Comparison of ENCODE assay signal across 13 mouse cellular contexts in genomic region chr1:85928688-85929065, GRCm38 (mm10). TPM values are rescaled to one million over a fixed set of nuclear protein-coding genes. Genes with fewer than 3 reads are reported as not detected.
DNase-seq lines count a peak whose midpoint lies in the region; ATAC-seq and TF ChIP-seq lines count a peak whose summit lies in the region.
"Had no signal": no experiment of that assay in that cellular context is flagged by ENCODE, and none has a peak within 500 bp of the region (broad histone marks: within the 10 kb centered on the region; RNA-seq: fewer than 3 reads in every experiment).

No protein-coding gene starts in this region.

- intact Hi-C loops in heart, postnatal 10 days (cut with DNase I) = no loop called here

- H3K9ac ChIP-seq in kidney, postnatal 0 days (ENCODE audit: low read depth, low read length) = no peak overlapping the region
- H3K9ac ChIP-seq in forebrain, embryonic 14.5 days (ENCODE audit: low read length) = no peak overlapping the region

- peak overlapping the region; percentile 48; the same call in 1 of the 2 replicates for H3K27ac ChIP-seq in kidney, postnatal 0 days
- H3K27ac ChIP-seq in forebrain, embryonic 14.5 days (ENCODE audit: low read depth, low read length) = peak overlapping the region; percentile 89
- peak overlapping the region; percentile 73 for H3K27ac ChIP-seq in midbrain, embryonic 10.5 days (replicated peaks)
- H3K27ac ChIP-seq: heart, embryonic 13.5 days; macrophage had no signal

- no peaks in the 10 kb centered on the region for H3K27me3 ChIP-seq in kidney, postnatal 0 days (ENCODE audit: insufficient read depth, low read length)
- H3K27me3 ChIP-seq in forebrain, embryonic 14.5 days (replicated peaks; ENCODE audit: control insufficient read depth, insufficient read depth, low read length) = no peaks in the 10 kb centered on the region
- H3K27me3 ChIP-seq in midbrain, embryonic 10.5 days (ENCODE audit: low read depth, poor library complexity, severe bottlenecking) = no peaks in the 10 kb centered on the region
- H3K27me3 ChIP-seq: heart, embryonic 13.5 days had no signal

- no peak for TF ChIP-seq CTCF in kidney, postnatal 0 days (IDR thresholded peaks at IDR 0.05; ENCODE audit: low read depth)

- peak; percentile 52 for DNase-seq in kidney, postnatal 0 days (ENCODE audit: low spot score)
- DNase-seq in kidney, adult 11 months = no peak
- no peak for DNase-seq in forebrain, embryonic 14.5 days (ENCODE audit: low spot score)
- no peak for DNase-seq in midbrain, embryonic 10.5 days (ENCODE audit: low spot score)
- DNase-seq in thymus, postnatal 14 days = peak; percentile 41
- no peak for DNase-seq in layer of hippocampus, postnatal 36 days
- DNase-seq in left cerebral cortex, adult 18-20 months (ENCODE audit: low spot score in 2 of 2) = no peak
- DNase-seq in heart, postnatal 10 days = no peak
- DNase-seq: kidney, adult 8-10 months had no signal

- H3K36me3 ChIP-seq in kidney, postnatal 0 days (ENCODE audit: insufficient read depth, low read length) = no peaks in the 10 kb centered on the region
- H3K36me3 ChIP-seq in forebrain, embryonic 14.5 days (ENCODE audit: control insufficient read depth, insufficient read depth, low read length) = no peaks in the 10 kb centered on the region
- no peaks in the 10 kb centered on the region for H3K36me3 ChIP-seq in midbrain, embryonic 10.5 days
- H3K36me3 ChIP-seq: heart, embryonic 13.5 days had no signal

- 21% methylated on average over 4 of the region's 4 CpGs for WGBS in kidney, postnatal 0 days
- WGBS in forebrain, embryonic 14.5 days = 41% methylated on average over 4 of the region's 4 CpGs
- WGBS in midbrain, embryonic 10.5 days = 65% methylated on average over 4 of the region's 4 CpGs

- 0 out of 2 replicates have a peak, but pooled peaks cover 15% of the 10 kb centered on the region for H3K4me1 ChIP-seq in kidney, postnatal 0 days (replicated peaks; ENCODE audit: insufficient read depth, low read length)
- H3K4me1 ChIP-seq in forebrain, embryonic 14.5 days (ENCODE audit: control insufficient read depth, insufficient read depth, low read length) = peaks cover 36% of the 10 kb centered on the region
- peaks cover 38% of the 10 kb centered on the region for H3K4me1 ChIP-seq in midbrain, embryonic 10.5 days

- H3K9me3 ChIP-seq in kidney, postnatal 0 days (replicated peaks; ENCODE audit: low read length) = no peaks in the 10 kb centered on the region
- H3K9me3 ChIP-seq in forebrain, embryonic 14.5 days (replicated peaks; ENCODE audit: control insufficient read depth, low read length) = no peaks in the 10 kb centered on the region
- H3K9me3 ChIP-seq in midbrain, embryonic 10.5 days (replicated peaks) = no peaks in the 10 kb centered on the region
- H3K9me3 ChIP-seq: heart, embryonic 13.5 days had no signal

- H3K4me3 ChIP-seq in kidney, postnatal 0 days (replicated peaks; ENCODE audit: low read depth, low read length) = no peak overlapping the region
- no peak overlapping the region for H3K4me3 ChIP-seq in forebrain, embryonic 14.5 days (ENCODE audit: low read depth, low read length)
- no peak overlapping the region for H3K4me3 ChIP-seq in midbrain, embryonic 10.5 days
- H3K4me3 ChIP-seq: heart, embryonic 13.5 days had no signal

- no peak overlapping the region for H3K4me2 ChIP-seq in kidney, postnatal 0 days (ENCODE audit: low read length)
- no peak overlapping the region for H3K4me2 ChIP-seq in forebrain, embryonic 14.5 days (ENCODE audit: low read length)
- H3K4me2 ChIP-seq: heart, embryonic 13.5 days had no signal

- ATAC-seq in kidney, postnatal 0 days (replicated peaks; ENCODE audit: low FRiP score, low read depth) = peak; percentile 57
- peak; percentile 27; the same call in 1 of the 2 replicates for ATAC-seq in forebrain, embryonic 14.5 days
- ATAC-seq: CD4-positive, CD25-positive, alpha-beta regulatory T cell, adult 4 months had no signal

RNA-seq across cellular contexts. Expression of gene 4933407L21Rik, which starts 0.4 kb away (rescaled TPM):
- polyA plus RNA-seq in kidney, postnatal 0 days (2015; fragmentation: Nextera tagmentation; extraction: Ambion mirVana) = 1.3 and 2.0 TPM in 2 replicates
- 4.0 and 4.2 TPM in 2 replicates for polyA plus RNA-seq in forebrain, embryonic 14.5 days (2014; fragmentation: Nextera tagmentation; extraction: Ambion mirVana)
- polyA plus RNA-seq in midbrain, embryonic 10.5 days (2016; fragmentation: Nextera tagmentation; extraction: Ambion mirVana) = 0.20 and 1.0 TPM in 2 replicates
- 1 to 10 TPM; 3.0 to 3.4 TPM for total RNA-seq in layer of hippocampus, postnatal 36 days (2021)
- 1 to 10 TPM; 5.2 to 7.7 TPM for total RNA-seq in left cerebral cortex, adult 18-20 months (2021)
- total RNA-seq in heart, postnatal 10 days (2021) = under 1 TPM in 1 of 2 experiments, not detected in 1; 0.17 TPM
- total RNA-seq: liver, adult 2 months had no signal
- polyA plus RNA-seq: heart, embryonic 13.5 days; liver, adult 2 months; macrophage had no signal

RNA-seq across cellular contexts. Expression of gene Gpr55, which starts 32.1 kb away (rescaled TPM):
- 0.03 TPM in 1 of 2 replicates, not detected in the other for polyA plus RNA-seq in kidney, postnatal 0 days (2015; fragmentation: Nextera tagmentation; extraction: Ambion mirVana)
- 0.05 TPM in 1 of 2 replicates, not detected in the other for polyA plus RNA-seq in forebrain, embryonic 14.5 days (2014; fragmentation: Nextera tagmentation; extraction: Ambion mirVana)
- not detected in 2 replicates for polyA plus RNA-seq in midbrain, embryonic 10.5 days (2016; fragmentation: Nextera tagmentation; extraction: Ambion mirVana)
- not detected for total RNA-seq in layer of hippocampus, postnatal 36 days (2021)
- under 1 TPM; 0.09 to 0.14 TPM for total RNA-seq in left cerebral cortex, adult 18-20 months (2021)
- total RNA-seq in heart, postnatal 10 days (2021) = not detected

RNA-seq across cellular contexts. Expression of gene Itm2c, which starts 34.6 kb away (rescaled TPM):
- polyA plus RNA-seq in kidney, postnatal 0 days (2015; fragmentation: Nextera tagmentation; extraction: Ambion mirVana) = 256 TPM in 2 replicates
- polyA plus RNA-seq in forebrain, embryonic 14.5 days (2014; fragmentation: Nextera tagmentation; extraction: Ambion mirVana) = 149 and 157 TPM in 2 replicates
- 121 and 137 TPM in 2 replicates for polyA plus RNA-seq in midbrain, embryonic 10.5 days (2016; fragmentation: Nextera tagmentation; extraction: Ambion mirVana)
- total RNA-seq in layer of hippocampus, postnatal 36 days (2021) = 100 to 1,000 TPM; 719 to 827 TPM
- 100 to 1,000 TPM; 731 to 809 TPM for total RNA-seq in left cerebral cortex, adult 18-20 months (2021)
- 100 to 1,000 TPM in 1 of 2 experiments, 10 to 100 TPM in 1; 96.4 to 109 TPM for total RNA-seq in heart, postnatal 10 days (2021)

Comparison
In these comparisons a context has a peak if more than half of its experiments do, and no peak if none do; other contexts are left out.
1. DNase-seq: peak in kidney, postnatal 0 days (single experiment) and thymus, postnatal 14 days (single experiment); none in kidney, adult 11 months (single experiment), forebrain, embryonic 14.5 days (single experiment), midbrain, embryonic 10.5 days (single experiment), layer of hippocampus, postnatal 36 days (0 of 2), left cerebral cortex, adult 18-20 months (0 of 2) and heart, postnatal 10 days (0 of 2).
2. RNA of gene Itm2c, which starts 34.6 kb away (total RNA-seq): 719 to 827 TPM in layer of hippocampus, postnatal 36 days and 731 to 809 TPM in left cerebral cortex, adult 18-20 months; 96.4 to 109 TPM in heart, postnatal 10 days; every median in the first group is over 4 times any median in the second.
3. Peak in every context shown above with its lines, with median percentiles within 50 percentile points of each other: H3K27ac ChIP-seq.